Mouse (Mus musculus): ENCODE results near the gene Cyp4f18. TPM values are rescaled to one million over a fixed set of nuclear protein-coding genes. Genes with fewer than 3 reads are reported as not detected.

Cyp4f18 gene
- polyA plus RNA-seq, 1 experiment from 2014 or later: 4.0 TPM

DNA sequence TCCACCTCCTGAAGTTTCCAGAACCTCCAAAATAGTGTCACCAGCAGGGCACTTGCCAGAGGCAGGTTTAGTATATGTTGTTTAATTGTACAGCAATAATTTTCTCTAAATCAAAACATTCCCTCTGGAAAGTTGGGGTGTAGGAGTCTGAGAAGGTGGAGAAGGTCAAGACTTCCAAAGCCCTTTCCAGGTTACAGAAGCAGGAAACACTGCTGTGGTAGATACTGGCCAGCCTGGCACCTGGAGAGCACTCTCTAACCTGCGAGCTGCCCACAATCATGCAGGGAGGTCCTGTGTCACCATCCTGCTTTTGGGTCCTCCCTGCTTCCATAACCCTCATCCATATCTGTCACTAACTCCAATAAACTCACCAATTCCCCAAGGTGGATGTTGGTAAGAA lies 2.7 kb downstream of the Cyp4f18 start:
- Histone ChIP-seq H3K27ac (no peak overlapping the region), H3K9ac (no peak overlapping the region), H3K36me3 (no peaks in the 10 kb centered on the region), H3K4me3 (replicated peaks) (no peak overlapping the region), H3K4me2 (no peak overlapping the region), H3K4me1 (no peaks in the 10 kb centered on the region), H3K9me3 (no peaks in the 10 kb centered on the region), H3K27me3 (replicated peaks) (no peaks in the 10 kb centered on the region)
- ATAC-seq (ENCODE audit: insufficient read depth, low FRiP score, low read depth): no peak
- WGBS: 78% methylated on average over 1 of the region's 1 CpGs

DNA sequence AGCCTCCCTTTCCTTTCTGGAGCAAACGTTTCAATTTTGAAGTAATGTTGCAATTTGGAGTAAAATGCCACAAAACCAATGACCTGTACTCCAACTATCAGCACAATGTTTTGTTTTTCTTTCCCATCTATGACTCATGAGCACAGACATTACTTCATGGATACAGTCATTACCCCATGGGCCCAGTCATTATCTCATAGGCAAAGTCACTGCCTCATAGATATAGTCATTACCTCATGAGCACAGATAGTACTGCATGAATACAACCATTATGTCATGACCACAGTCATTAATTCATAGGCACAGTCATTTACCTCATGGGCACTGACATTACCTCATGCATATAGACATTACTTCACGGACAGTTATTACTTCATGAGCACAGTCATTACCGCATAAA lies 3.5 kb downstream of the Cyp4f18 start:
- no peaks in the 10 kb centered on the region for H3K36me3 ChIP-seq
- no peak overlapping the region for H3K4me3 ChIP-seq (replicated peaks)
- H3K27me3 ChIP-seq (replicated peaks): no peaks in the 10 kb centered on the region
- H3K4me1 ChIP-seq: no peaks in the 10 kb centered on the region
- no peak overlapping the region for H3K4me2 ChIP-seq
- no peak overlapping the region for H3K9ac ChIP-seq
- no peak for ATAC-seq (ENCODE audit: insufficient read depth, low FRiP score, low read depth)
- 78% methylated on average over 3 of the region's 3 CpGs for whole genome bisulfite sequencing
- no peak overlapping the region for H3K27ac ChIP-seq
- no peaks in the 10 kb centered on the region for H3K9me3 ChIP-seq

DNA sequence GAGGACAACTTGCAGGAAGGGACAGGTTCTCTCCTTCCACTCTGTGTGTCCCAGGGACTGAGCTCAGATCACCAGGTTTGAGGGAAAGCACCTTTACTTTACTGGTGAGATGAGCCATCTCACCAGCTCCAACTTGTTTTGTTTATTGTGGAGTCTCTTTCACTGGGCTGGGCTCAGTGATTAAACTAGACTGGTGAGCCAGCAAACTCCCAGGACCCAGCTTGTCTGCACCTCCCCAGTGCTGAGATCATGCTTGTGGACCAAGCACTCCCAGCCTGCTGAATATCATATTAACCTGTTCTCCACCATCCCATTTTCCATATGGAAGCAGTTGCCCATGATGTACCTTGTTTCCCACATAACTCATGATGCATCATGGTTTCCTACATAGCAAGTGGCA lies 6.5 kb downstream of the Cyp4f18 start:
- no peaks in the 10 kb centered on the region for H3K36me3 ChIP-seq
- no peak overlapping the region for H3K27ac ChIP-seq
- no peak for ATAC-seq (ENCODE audit: insufficient read depth, low FRiP score, low read depth)

DNA sequence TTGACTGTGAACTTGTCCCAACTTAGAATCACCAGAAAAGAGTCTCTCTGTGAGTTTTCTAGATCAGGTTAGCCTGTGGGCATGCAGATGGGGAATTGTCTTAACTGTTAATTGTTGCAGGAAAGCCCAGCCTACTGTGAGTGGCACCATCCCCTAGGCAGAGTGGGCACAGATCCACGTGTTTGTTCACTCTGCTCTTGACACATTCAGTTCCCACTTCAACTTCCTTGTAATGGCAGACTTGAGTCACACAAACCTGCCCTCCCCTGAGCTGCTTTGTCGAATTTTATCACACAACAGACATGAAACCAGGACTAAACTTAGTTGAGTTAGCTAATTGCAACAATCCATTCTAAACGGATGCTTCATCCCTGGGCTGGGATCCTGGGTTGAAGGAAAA lies 9.2 kb downstream of the Cyp4f18 start:
- Histone ChIP-seq H3K27me3 (replicated peaks) (no peaks in the 10 kb centered on the region), H3K36me3 (no peaks in the 10 kb centered on the region), H3K27ac (no peak overlapping the region), H3K9ac (no peak overlapping the region), H3K4me1 (no peaks in the 10 kb centered on the region), H3K9me3 (no peaks in the 10 kb centered on the region), H3K4me2 (no peak overlapping the region), H3K4me3 (replicated peaks) (no peak overlapping the region)
- 51% methylated on average over 3 of the region's 3 CpGs for WGBS
- no peak for ATAC-seq (ENCODE audit: insufficient read depth, low FRiP score, low read depth)

More for the DNA sequence above, 6.5 kb downstream of the Cyp4f18 start:
- Histone ChIP-seq H3K9me3 (no peaks in the 10 kb centered on the region), H3K4me3 (replicated peaks) (no peak overlapping the region), H3K4me1 (no peaks in the 10 kb centered on the region), H3K27me3 (replicated peaks) (no peaks in the 10 kb centered on the region), H3K4me2 (no peak overlapping the region), H3K9ac (no peak overlapping the region)

GRCm38 (mm10) chr8:71999434-71999833 lies 10.0 kb downstream of the Cyp4f18 start:
- Histone ChIP-seq H3K27ac (no peak overlapping the region), H3K4me1 (no peaks in the 10 kb centered on the region), H3K9me3 (no peaks in the 10 kb centered on the region), H3K27me3 (replicated peaks) (no peaks in the 10 kb centered on the region), H3K9ac (no peak overlapping the region), H3K36me3 (no peaks in the 10 kb centered on the region), H3K4me3 (replicated peaks) (no peak overlapping the region), H3K4me2 (no peak overlapping the region)
- ATAC-seq (ENCODE audit: insufficient read depth, low FRiP score, low read depth): no peak
- 64% methylated on average over 1 of the region's 1 CpGs for WGBS

DNA sequence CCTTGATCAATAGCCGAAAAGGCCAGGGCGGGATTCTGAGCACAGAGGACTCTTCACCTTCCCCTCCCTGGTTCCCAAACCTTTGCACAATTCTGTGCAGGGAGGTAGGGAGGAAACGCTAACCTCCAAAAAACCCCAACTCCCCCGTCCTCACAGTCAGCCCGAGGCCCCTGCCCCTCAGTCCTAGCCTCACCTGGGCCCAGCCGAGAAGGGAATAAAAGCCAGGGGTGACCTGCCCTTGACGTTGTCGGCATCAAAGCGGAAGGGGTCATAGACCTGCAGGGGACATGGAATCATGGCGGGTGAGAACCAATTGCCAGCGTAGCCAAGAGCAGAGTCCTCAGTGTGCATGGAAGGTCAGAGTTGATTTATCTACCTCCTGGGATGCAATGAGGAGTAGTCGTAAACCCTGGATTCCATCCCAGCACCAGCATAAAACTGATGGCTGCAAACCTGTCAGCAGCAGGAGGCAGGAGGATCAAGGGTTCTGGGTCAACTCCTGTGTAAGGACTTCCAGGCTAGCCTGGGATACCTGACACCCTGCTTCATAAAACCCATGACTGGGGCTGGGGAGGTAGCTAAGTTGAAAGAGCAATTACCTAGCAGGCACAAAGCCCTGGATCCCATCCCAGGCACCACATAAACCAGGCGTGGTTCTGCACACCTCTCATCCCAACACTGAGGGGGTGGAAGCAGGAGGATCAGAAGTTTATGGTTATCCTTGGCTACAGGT lies 20.4 kb downstream of the Cyp4f18 start:
- Histone ChIP-seq H3K9me3 (no peaks in the 10 kb centered on the region), H3K4me3 (replicated peaks) (peak overlapping the region; percentile 45), H3K4me2 (peak overlapping the region; percentile 61), H3K27me3 (replicated peaks) (no peaks in the 10 kb centered on the region), H3K9ac (no peak overlapping the region), H3K36me3 (no peaks in the 10 kb centered on the region), H3K27ac (no peak overlapping the region), H3K4me1 (0 out of 2 replicates have a peak, but pooled peaks cover 4% of the 10 kb centered on the region)
- WGBS: 55% methylated on average over 13 of the region's 13 CpGs
- ATAC-seq (ENCODE audit: insufficient read depth, low FRiP score, low read depth): no peak

DNA sequence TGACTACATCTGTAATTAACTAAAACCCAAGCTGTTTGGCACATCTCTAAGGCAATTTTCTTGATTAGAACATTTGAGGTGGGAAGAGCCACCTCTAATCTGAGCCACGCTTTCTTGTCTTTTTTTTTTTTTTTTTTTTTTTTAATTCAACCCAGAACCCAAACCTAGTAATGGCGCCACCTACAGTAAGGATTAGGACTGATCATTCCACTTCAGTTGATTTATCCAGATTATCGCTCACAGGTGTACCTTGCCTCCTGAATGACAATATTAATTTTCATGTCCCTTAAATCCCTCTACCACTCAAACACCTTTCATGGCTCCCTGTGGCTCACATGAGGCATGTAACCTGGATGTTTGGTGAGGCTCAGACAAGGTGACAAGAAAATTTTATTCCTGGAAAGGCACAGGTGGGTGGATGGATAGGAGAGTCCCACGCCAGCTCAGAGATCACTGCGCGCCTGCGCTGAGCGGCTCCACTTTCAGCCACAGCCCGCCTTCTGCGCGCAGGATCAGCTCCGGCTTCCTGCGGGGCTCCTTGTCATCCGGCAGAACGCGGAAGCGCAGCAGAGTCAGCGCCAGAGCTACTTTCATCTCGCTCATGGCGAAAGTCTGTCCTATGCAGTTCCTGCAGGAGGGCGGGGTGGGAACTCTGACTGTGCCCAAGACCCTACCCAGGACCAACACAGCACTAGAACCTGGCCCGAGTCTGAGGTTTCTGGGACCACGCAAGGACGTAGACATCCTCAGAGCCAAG lies 21.1 kb downstream of the Cyp4f18 start:
- Histone ChIP-seq H3K27ac (no peak overlapping the region), H3K27me3 (replicated peaks) (no peaks in the 10 kb centered on the region), H3K9me3 (no peaks in the 10 kb centered on the region), H3K4me3 (replicated peaks) (peak overlapping the region; percentile 45), H3K9ac (0 out of 2 replicates have a peak overlapping the region, but pooled peaks have one; percentile 4), H3K36me3 (no peaks in the 10 kb centered on the region), H3K4me1 (0 out of 2 replicates have a peak, but pooled peaks cover 4% of the 10 kb centered on the region), H3K4me2 (peak overlapping the region; percentile 61)
- 11% methylated on average over 24 of the region's 24 CpGs for WGBS
- peak; percentile 68; the same call in 1 of the 2 replicates for ATAC-seq (ENCODE audit: insufficient read depth, low FRiP score, low read depth)

GRCm38 (mm10) chr8:71984601-71985000 lies 24.8 kb downstream of the Cyp4f18 start:
- H3K4me1 ChIP-seq: 0 out of 2 replicates have a peak, but pooled peaks cover 4% of the 10 kb centered on the region
- no peaks in the 10 kb centered on the region for H3K27me3 ChIP-seq (replicated peaks)
- 58% methylated on average over 4 of the region's 4 CpGs for WGBS
- H3K4me3 ChIP-seq (replicated peaks): no peak overlapping the region
- no peak overlapping the region for H3K27ac ChIP-seq
- no peaks in the 10 kb centered on the region for H3K36me3 ChIP-seq
- no peak overlapping the region for H3K4me2 ChIP-seq
- ATAC-seq (ENCODE audit: insufficient read depth, low FRiP score, low read depth): no peak
- no peaks in the 10 kb centered on the region for H3K9me3 ChIP-seq
- H3K9ac ChIP-seq: no peak overlapping the region

- H3K27me3 ChIP-seq (replicated peaks): no peaks in the 10 kb centered on the region
- no peaks in the 10 kb centered on the region for H3K9me3 ChIP-seq
- no peak overlapping the region for H3K9ac ChIP-seq
- no peak overlapping the region for H3K4me2 ChIP-seq
- no peaks in the 10 kb centered on the region for H3K36me3 ChIP-seq
- no peak for ATAC-seq (ENCODE audit: insufficient read depth, low FRiP score, low read depth)
- H3K27ac ChIP-seq: no peak overlapping the region
- H3K4me1 ChIP-seq: no peaks in the 10 kb centered on the region
- 68% methylated on average over 4 of the region's 4 CpGs for WGBS
- no peak overlapping the region for H3K4me3 ChIP-seq (replicated peaks)
These were observed 28.0 kb downstream of the Cyp4f18 start for GRCm38 (mm10) chr8:71981456-71981855.

- Histone ChIP-seq H3K27me3 (replicated peaks) (no peaks in the 10 kb centered on the region), H3K9ac (no peak overlapping the region), H3K36me3 (no peaks in the 10 kb centered on the region), H3K4me1 (no peaks in the 10 kb centered on the region), H3K4me2 (no peak overlapping the region), H3K27ac (no peak overlapping the region), H3K9me3 (no peaks in the 10 kb centered on the region), H3K4me3 (replicated peaks) (no peak overlapping the region)
- WGBS: 31% methylated on average over 2 of the region's 2 CpGs
- no peak for ATAC-seq (ENCODE audit: insufficient read depth, low FRiP score, low read depth)
These were observed 28.4 kb downstream of the Cyp4f18 start for GRCm38 (mm10) chr8:71981032-71981431.

DNA sequence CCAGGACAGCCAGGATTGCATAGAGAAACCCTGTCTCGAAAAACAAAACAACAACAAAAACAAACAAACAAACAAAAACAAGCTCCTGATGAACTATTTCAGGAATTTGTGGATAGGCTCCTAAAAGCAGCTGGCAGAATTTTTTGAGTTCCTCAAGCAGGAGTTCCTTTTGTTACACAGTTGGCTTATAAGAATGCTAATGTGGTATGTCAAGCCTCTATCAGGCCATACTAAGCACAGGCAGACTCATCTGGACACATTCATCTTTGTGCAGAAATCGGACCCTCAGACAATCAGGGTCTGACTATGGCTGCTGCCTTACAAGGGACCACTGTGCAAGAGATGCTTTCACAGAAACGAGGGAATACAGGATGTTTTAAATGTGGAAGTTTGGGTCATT lies 35.2 kb downstream of the Cyp4f18 start:
- 82% methylated on average over 3 of the region's 3 CpGs for WGBS
- no peak for ATAC-seq (ENCODE audit: insufficient read depth, low FRiP score, low read depth)
- no peaks in the 10 kb centered on the region for H3K4me1 ChIP-seq

GRCm38 (mm10) chr8:71971945-71972344 lies 37.5 kb downstream of the Cyp4f18 start:
- H3K4me2 ChIP-seq: no peak overlapping the region
- ATAC-seq (ENCODE audit: insufficient read depth, low FRiP score, low read depth): no peak
- H3K27ac ChIP-seq: no peak overlapping the region
- no peak overlapping the region for H3K9ac ChIP-seq
- 57% methylated on average over 1 of the region's 1 CpGs for WGBS
- peaks cover 21% of the 10 kb centered on the region; the same call in 1 of the 2 replicates for H3K36me3 ChIP-seq
- H3K9me3 ChIP-seq: no peaks in the 10 kb centered on the region
- no peaks in the 10 kb centered on the region for H3K4me1 ChIP-seq
- no peak overlapping the region for H3K4me3 ChIP-seq (replicated peaks)
- no peaks in the 10 kb centered on the region for H3K27me3 ChIP-seq (replicated peaks)

More for the DNA sequence above, 35.2 kb downstream of the Cyp4f18 start:
- Histone ChIP-seq H3K9me3 (no peaks in the 10 kb centered on the region), H3K27ac (no peak overlapping the region), H3K4me2 (no peak overlapping the region), H3K4me3 (replicated peaks) (no peak overlapping the region), H3K27me3 (replicated peaks) (no peaks in the 10 kb centered on the region), H3K36me3 (0 out of 2 replicates have a peak, but pooled peaks cover 2% of the 10 kb centered on the region), H3K9ac (no peak overlapping the region)

Data from stomach, embryonic 15.5 days (tissue).